Mouse (Mus musculus): ENCODE results near the gene Prdm1. TPM values are rescaled to one million over a fixed set of nuclear protein-coding genes. Genes with fewer than 3 reads are reported as not detected.

Prdm1 gene
- total RNA-seq, 2 experiments from 2014 or later = 2.4 to 2.5 TPM

- no peak for DNase-seq
Measured at GRCm38 (mm10) chr10:44492815-44493525, 35.3 kb downstream of the Prdm1 start.

- DNase-seq = no peak
Measured at GRCm38 (mm10) chr10:44490899-44491422, 37.3 kb downstream of the Prdm1 start.

- no peak for DNase-seq
Measured at GRCm38 (mm10) chr10:44487132-44487531, 41.2 kb downstream of the Prdm1 start.

- no peak for DNase-seq
Measured at GRCm38 (mm10) chr10:44484077-44484476, 44.2 kb downstream of the Prdm1 start.

GRCm38 (mm10) chr10:44483116-44483515, 45.2 kb downstream of the Prdm1 start:
- no peak for DNase-seq

GRCm38 (mm10) chr10:44481379-44481778, 46.9 kb downstream of the Prdm1 start:
- DNase-seq = no peak

GRCm38 (mm10) chr10:44479286-44479685, 49.0 kb downstream of the Prdm1 start:
- DNase-seq = no peak

GRCm38 (mm10) chr10:44478091-44478490, 50.2 kb downstream of the Prdm1 start:
- no peak for DNase-seq

GRCm38 (mm10) chr10:44477240-44477639, 51.1 kb downstream of the Prdm1 start:
- DNase-seq = no peak

- DNase-seq = no peak
Measured at GRCm38 (mm10) chr10:44476523-44476922, 51.8 kb downstream of the Prdm1 start.

- no peak for DNase-seq
Measured at GRCm38 (mm10) chr10:44475376-44475775, 52.9 kb downstream of the Prdm1 start.

- DNase-seq = peak; percentile 35
Measured at GRCm38 (mm10) chr10:44474256-44474655, 54.0 kb downstream of the Prdm1 start.

GRCm38 (mm10) chr10:44465618-44466017, 62.7 kb downstream of the Prdm1 start:
- no peak for DNase-seq

- no peak for DNase-seq
Measured at GRCm38 (mm10) chr10:44464563-44464962, 63.7 kb downstream of the Prdm1 start.

GRCm38 (mm10) chr10:44463856-44464255, 64.4 kb downstream of the Prdm1 start:
- DNase-seq = no peak

- DNase-seq = no peak
Measured at GRCm38 (mm10) chr10:44462351-44462750, 66.0 kb downstream of the Prdm1 start.

GRCm38 (mm10) chr10:44461063-44461462, 67.2 kb downstream of the Prdm1 start:
- DNase-seq = no peak

- DNase-seq = peak; percentile 81
Measured at GRCm38 (mm10) chr10:44460095-44460810, 68.0 kb downstream of the Prdm1 start.

GRCm38 (mm10) chr10:44459321-44460000, 68.8 kb downstream of the Prdm1 start:
- DNase-seq = no peak

GRCm38 (mm10) chr10:44458534-44459315, 69.6 kb downstream of the Prdm1 start:
- peak; percentile 71 for DNase-seq

- DNase-seq = no peak
Measured at GRCm38 (mm10) chr10:44457791-44458533, 70.3 kb downstream of the Prdm1 start.

Measured in heart, postnatal 4 days (tissue).